Mouse (Mus musculus): ENCODE measurements around the gene Saa1.
"Not testable (repeated sequence)": the region's sequence is repeated elsewhere in the genome, so short reads cannot be mapped to it uniquely, and the experiment has no call there.

The Saa1 gene

DNA sequence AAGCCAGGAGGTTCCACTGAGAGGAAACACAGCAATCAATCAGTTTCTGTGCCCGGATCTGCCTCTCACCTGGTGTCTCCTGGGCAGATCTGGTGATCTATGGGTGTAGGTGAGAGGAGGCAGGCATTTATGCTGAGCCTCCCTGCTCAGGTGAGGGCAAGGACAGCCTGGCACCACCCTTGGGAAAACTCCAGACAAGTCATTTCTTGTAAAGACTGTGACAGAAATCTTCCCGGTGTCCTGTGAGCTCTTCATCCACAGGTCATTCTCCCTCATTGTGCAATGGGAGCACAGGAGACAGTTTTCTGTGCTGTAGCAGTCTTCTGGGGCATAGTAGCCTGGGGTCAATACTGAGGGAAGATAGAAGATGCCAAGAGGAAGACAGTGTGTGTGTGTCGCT lies at the start of gene Saa1:
TSS of gene Saa1 (minus strand) at position 101 of the 400 bp plus-strand sequence.
- not testable (repeated sequence) for DNase-seq

DNA sequence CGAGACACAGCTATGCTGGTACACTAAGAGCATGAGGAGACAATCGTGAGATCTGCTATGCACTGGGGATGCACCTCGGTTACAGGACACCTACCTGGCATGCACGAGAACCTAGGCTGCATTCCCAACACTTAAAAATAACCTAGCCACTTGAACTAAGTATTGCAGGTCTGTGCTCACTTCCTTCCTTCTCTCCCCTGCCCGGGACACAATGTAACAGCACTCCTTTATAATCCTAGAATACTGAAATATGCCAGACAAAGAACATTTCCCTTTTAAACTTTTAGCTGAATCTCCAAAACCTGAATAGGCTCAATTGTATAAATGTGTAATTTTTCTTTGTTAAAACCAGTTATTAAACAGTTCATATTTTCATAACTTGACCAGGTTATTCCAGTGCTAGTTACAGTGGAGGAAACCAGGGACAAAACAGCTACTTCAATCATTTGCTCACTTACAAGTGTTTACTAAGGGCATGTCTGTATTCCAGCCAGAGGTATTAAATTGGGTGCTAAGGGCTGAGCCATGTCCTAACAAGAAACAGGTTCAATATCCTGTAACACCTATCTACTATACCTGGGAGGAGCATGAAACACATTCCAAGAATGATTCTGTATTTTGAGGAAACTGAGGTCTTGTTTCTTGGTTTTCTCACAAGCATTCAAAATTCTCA lies 46.5 kb upstream of the Saa1 start:
- no peak for DNase-seq

DNA sequence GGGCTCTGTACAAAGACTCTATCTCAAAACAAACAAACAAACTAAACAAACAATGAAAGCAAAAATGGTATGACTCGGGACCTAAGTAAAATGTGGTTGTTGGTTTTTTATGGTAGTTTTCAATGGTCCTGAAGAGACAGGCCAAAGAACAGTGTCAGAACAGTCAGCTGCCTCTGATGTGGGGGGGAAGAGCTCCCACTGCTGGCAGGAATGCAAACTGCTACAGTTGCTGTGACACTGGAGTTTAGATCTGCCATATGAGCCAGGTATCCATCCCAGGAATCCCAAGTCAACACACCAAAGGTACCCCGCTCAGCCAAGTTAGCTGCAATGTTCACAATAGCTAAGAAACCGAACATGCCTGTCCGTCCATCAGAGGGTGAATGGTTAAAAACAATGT lies 27.9 kb upstream of the Saa1 start:
- DNase-seq = peak; percentile 82 to 83

DNA sequence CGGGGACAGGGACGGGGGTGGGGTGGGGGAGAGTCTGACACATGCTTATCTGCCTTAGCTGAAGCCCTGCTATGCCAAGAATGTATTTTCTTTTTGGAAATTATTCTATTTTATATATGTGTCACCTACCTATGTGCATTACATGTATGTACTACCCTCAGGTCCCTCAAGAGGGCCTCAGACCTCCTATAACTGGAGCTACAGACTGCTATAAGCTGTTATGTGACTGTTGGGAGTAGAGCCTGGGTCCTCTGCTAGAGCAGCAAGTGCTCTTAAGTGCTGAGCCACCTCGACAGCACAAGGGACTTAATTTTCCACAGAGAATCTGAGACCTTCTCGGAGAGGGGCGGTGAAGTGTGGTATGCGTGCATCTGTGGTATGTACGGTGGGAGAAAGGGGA lies 25.7 kb upstream of the Saa1 start:
- no peak for DNase-seq

DNA sequence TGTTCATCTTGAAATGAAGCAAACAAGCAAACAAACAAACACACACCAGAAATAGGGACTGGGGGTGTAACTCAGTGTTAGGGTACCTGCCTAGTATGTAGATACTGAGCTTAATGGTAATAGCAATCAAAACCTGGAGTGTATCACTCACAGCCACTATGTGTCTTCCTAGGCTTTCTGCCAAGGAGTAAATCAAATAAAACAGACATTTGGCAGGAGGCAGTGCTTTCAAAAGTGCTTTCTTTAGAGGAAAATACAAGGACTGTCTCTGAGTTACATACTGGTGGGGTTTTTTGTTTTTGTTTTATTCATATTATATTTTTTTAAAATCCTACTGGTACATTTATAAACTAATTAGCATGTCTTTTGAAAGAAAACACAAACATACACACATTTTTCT lies 24.6 kb upstream of the Saa1 start:
- DNase-seq = no peak

DNA sequence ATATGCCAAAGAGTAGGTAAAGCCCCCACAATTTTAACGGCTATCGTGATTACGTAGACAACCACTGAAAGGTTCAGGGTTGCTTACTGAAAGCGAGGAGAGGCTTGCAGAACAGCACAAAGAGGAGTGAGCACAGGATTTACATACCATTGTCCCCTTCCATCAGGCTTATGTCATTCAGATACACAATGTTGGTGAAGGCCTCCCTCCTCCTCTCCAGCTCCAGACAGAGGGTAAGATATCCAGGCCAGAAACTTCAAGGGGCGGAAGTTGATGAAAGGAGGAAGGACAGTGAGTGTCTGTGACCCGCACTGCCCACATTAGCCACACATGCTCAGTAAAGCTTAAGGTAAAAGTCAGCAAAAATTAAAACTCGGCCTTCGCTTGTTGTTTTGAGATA lies 21.9 kb upstream of the Saa1 start:
- no peak for DNase-seq

DNA sequence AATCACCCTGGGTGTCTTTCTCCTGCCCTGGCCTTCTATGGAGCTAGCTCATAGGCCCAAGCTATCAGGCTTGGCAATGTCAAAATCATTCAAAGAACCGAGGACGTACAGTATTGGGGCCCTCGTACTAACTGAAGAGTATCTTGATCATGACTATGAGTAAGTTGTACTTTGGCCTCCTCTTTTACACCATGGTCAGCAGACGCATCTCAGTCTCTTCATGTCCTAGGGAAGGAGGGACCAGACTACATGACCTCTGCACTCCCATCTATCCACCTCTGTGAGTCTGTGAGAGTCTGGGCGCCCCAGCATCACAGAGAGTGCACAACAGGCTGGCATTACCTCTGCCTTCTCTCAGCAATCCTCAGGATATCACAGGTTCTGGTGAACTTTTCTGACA lies 19.8 kb upstream of the Saa1 start:
- no peak for DNase-seq

DNA sequence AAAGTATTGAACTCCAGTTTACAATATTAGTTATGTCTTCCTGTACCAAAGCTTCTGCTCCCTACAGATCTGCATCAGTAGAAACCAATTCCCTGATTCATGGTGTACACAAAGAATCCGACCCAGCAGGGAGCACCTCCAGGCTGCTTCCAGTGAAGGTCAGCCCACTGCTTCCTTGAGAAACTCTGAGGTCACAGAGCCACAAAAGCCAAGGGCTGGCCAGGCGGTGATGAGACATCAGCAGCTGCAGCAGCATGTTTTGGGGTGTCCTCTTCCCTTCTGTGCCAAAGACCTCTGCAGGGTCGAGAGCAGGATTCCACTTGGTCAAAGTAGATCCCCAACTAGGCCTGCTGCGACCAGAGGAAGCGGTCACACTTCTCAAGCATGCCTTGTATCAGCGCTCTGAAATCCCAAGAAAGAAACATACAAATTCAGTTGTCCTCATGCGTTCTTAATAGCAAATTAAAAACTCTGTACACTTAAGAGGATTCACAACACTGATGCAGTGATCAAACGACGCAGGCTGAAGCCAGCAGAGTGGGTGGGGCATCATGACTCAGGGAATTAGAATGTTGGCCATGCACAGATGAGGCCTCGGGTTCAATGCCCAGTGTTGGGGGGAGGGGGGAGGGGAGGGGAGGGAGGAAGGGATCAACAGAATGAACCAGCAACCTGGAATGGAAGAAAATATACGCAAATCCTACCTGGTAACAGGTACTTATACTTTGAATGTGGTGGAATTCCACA lies 18.4 kb upstream of the Saa1 start:
- no peak for DNase-seq

DNA sequence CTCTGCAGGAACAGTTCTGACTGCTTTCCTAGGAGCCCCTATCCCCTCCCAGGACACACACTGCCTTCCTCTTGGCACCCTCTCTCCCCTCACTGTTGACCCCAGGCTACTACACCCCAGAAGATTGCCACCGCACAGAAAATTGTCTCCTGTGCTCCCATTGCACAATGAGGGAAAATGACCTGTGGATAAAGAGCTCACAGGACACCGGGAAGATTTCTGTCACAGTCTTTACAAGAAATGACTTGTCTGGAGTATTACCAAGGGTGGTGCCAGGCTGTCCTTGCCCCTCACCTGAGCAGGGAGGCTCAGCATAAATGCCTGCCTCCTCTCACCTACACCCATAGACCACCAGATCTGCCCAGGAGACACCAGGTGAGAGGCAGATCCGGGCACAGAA lies 8.7 kb upstream of the Saa1 start, which contains the start of gene Saa2:
TSS of gene Saa2 (plus strand) at position 301 of the 400 bp plus-strand sequence.
- DNase-seq = no peak

DNA sequence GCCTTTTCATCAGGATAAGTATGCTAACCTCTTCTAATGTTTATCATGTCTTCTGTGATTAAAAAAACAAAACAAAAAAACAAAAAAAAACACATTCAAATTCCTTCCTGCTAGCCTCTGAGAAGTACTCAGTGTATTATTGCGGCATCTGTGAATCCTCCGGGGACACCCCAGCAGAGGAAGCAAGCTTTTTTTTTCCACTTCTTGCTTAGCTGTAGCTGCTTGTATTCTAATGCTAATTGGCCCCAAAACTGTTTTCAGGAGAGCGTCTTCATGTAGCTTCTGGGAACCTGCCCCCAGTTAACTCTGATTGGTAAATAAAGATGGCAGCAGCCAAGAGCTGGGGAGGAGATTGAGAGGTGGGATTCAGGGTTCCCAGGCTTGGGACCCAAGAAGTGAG lies 5.7 kb upstream of the Saa1 start:
- no peak for DNase-seq

DNA sequence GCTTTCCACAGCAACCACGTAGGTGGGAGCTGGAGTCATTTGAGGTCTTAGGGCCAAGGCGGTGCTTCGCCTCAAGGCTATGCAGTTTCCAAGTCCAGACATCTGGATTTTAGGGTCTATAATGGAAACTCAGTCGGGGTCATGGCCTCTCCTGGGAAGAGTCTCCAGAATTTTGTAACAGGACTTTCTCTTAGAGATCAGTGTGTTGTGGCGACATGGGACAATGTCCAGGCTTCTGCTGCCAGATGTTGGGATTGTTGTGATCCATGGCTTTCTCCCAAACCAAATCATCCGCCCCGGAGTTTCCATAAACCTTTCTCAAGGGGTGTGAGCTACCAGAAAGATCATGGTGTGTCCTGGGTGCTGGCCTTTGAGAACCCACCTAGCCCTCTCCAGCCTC lies 3.6 kb upstream of the Saa1 start:
- no peak for DNase-seq

DNA sequence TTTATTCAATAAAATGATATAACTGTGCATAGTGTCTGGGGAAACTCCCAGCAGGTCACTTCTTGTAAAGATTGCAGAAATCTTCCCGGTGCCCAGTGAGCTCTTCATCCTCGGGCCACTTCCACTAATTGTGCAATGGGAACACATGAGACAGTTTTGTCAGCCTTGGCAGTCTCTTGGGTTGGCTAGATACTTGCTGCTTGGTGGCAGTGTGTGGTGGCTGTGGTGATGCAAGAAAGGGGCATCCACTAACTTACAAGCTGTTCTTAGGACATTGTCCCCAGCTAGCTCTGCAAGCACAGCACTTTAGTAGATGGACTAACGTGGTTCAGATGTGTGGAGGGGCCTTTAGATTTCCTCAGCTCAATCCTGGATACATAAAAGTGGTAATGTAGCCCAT lies 3.0 kb upstream of the Saa1 start:
- no peak for DNase-seq

DNA sequence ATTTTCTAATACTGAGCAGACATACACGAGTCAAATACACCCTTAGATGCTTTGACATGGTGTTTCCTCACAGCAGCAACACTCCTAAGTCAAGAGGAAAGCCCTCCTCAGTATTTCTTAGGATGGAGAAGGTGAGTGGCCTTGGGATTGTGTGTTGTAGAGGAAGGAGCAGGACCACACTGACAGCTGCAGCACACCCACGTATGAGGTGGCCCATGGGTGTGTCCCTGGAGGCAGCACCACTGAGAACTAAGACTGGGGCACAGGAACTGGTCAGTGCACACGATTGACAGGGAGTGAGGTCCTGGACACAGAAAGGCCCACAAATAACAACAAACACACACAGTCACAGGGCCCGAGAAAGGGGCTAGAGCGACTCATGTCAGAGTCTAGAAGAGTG lies 2.7 kb downstream of the Saa1 start:
- DNase-seq = not testable (repeated sequence)

DNA sequence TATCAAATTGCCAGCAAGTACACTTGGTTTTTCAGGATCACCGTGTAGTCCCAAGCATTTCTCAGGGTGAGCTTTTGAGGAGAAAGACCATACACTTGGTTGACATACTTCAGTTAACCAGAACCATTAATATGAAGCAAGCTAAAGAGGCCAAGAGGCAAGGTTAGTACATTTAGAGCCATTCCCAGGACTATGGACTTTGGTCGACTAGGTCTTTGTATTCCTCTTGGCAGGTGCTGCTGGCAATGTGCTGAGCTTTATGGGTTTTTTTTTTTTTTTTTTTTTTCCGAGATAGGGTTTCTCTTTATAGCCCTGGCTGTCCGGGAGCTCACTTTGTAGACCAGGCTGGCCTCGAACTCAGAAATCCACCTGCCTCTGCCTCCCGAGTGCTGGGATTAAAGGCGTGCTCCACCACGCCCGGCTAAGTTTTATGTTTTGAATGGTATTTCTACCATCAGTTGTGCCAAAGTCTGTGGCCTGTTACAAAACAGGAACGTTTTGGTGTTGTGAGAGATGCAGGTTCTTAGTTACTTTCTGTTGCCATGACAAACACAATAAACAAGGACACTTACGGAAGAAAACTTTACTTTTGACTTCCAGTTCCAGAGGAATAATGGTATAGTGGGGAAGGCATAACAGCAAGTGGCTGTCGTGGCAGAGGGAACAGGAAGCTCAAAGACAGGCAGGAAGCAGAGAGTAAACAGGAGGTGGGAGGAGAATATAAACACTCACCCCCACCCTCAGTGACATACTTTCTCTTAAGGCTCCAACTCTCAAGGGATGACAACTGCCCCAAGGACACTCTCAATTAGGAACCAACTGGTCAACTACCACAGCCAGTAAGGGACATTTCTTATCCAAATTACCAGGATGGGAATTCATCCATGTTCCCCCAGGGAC lies 4.0 kb downstream of the Saa1 start:
- no peak for DNase-seq

DNA sequence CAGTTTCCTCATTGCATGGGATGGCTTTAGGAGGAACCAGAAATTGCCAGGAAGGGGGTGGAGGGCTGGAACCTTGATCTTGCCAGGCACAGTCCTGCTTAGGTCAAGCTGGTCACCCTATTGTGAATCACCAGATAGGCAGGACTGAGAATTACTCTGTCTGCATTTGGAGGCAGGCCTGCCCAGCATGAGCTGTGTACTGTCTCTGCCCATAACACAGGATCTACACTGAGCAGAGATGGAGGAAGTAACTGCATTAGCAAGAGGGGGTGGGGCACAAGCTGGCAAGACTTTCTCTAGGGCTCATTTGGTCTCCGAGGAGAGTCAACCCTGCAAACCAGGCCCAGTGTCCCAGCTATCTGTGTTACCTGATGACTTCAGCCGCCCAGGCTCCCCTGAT lies 7.8 kb downstream of the Saa1 start:
- DNase-seq = no peak

DNA sequence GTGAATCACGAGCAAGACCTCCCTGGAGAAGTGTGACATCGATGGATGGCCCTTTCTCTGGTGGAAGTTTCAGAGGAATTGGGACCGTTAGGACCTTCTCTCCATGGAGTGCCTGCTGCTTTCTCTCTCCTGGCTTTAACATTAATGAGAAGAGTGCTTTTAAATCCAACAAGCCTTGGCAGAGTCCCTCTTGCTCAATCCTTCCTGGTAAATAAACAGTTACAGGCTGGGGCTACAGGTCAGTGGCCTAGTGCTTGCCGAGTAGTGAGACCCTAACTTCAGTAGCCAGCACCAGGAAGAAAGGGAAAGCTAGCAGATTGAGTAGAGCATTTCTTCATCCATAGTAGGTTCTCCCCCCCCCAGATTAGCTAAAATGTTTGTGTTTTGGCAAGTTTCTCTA lies 10.3 kb downstream of the Saa1 start, which contains the start of gene Saa4:
TSS of gene Saa4 (minus strand) at position 146 of the 400 bp plus-strand sequence.
- DNase-seq = no peak

DNA sequence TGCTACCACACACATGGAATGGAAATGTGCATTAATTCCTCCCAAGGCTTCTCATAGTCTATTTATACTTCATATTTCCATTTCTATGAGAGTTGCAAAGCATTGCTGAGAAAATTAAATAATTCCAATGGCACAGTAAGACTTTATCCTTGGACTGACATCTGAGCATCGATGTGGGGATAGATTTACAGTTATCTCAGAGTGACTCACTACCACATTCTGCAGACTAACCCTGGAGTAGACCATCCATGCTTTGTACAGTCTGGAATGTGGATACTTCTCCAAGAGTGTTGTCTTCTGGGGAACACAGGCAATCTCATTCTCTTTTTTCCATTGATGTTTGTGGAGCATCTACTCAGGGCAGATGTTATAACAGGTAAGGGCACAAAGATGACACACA lies 15.2 kb downstream of the Saa1 start:
- DNase-seq = no peak

DNA sequence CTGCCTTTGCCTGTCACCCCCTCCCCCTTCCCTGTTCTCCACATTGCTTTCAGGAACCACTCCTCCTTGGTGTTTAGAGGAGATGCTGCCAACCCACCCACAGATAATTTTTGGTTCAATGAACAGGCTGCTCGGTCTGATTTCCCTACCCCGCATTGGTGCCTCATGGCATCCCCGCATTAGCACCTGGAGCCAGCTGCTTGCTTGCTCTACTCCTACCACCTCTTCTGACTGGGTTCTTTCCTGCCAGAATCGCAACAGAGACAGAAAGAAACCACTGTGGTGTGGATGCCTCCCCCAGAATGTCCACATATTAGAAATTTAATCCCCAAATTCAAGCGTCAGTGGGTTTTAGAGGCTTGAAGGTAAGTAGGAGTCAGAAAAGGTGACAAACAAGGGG lies 18.4 kb downstream of the Saa1 start:
- no peak for DNase-seq

DNA sequence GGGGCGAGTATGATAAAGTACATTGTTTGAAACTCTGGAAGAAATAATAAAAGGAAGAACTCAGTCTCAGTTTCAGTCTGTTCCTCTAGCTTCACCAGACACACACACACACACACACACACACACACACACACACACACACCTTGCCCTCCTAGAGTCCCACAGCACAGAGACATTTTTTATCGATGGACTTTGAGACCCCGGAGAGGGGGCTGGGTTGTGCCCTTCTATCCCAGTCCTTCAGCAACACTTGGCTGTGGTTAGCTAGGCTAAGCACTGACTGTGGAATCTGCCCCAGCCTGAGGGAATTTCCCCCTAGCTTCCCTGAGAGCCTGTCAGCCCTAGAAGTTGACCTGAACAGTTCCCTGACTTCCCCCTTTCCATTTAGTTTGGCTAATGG lies 18.9 kb downstream of the Saa1 start:
- no peak for DNase-seq

DNA sequence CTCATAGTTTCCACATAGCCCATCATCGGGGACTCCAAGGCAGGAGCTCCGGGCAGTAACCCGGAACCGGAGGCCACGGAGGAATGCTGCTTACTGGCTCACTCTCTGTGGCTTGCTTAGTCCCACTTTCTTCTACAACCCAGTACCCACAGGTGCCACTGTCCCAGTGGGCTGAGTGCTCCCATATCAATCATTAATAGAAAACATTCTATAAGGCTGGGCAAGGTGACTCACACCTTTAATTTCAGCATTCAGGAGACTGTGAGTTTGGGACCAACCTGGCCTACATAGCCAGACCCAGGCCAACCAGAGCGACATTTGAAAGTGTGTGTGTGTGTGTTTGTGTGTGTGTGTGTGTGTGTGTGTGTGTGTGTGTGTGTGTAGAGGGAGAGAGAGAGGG lies 19.4 kb downstream of the Saa1 start:
- DNase-seq = no peak

DNA sequence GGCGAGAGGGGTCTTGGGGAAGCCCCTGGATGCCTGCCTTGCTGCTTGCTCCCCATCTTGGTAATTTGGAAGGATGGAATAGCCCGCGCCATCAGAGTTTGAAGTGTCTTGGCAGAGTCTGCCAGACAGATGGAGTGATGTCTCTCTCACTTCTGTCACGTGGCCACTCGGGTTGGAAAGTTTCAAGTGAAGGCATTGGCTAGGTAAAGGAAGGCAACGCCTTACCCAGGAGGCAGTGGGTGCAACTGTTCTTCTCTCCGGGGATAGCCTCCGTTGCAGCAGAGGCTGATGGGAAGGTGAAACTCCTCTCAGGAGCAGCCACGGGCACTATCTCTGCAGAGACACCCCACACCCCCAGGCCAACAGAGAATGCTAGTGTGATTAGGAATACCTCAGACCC lies 22.3 kb downstream of the Saa1 start:
- peak; percentile 57 to 65 for DNase-seq

DNA sequence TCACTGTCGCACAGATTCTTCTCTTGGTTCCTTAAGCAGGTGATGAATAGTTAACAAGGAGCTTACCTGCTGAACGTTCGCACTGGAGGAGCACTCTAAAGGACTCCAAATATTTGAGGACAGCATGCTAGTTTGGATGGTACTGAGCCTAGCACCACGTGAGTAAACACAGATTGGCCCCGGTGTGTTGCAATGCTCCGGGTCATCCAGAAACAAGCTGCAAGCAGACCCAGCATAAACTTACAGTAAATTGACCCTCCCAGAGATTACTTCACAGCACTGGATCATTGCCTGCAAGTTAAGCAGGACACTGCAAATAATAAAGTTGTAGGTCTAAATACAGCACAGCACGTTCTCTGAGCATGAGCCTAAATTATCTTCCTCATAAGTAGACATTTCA lies 23.3 kb downstream of the Saa1 start:
- peak; percentile 47 to 56 for DNase-seq

DNA sequence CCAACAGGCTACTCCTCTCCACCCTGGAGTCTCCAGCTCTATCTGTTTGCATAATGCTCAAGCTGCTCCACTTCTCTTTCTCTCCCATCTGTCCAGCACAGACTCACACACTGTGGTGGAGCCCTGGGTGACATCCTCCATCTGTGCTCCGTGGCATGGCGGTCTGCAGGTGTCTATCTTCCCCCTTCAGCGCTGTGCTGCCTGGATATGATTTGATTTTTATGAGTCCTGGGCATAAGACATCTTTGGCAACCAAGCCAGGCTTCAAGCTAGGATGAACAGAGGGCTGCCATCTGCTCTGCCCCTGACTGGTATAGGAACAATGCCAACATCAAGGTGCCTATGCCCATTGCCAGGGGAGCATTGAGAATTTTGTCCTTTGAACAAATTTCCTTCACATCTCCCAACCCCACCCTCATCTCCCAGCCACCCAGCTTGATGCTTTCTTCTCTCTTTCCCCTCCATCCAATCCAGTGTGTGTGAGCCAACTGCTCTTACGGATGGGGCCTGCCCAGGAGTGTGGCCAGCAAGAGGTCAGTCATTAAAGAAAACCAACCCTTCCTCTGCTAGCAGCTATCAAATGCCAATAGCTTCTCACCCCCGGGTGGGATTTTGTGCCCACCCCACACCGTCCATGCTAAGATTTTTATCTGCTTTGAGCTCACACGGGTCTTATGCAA lies 24.0 kb downstream of the Saa1 start:
- peak; percentile 85 for DNase-seq
